Mouse (Mus musculus): Measurements from ENCODE around the gene Mymk. TPM values are rescaled to one million over a fixed set of nuclear protein-coding genes. Genes with fewer than 3 reads are reported as not detected.

Mymk gene
- polyA plus RNA-seq (2015; fragmentation: Nextera tagmentation; extraction: Ambion mirVana): not detected in 2 replicates

DNA sequence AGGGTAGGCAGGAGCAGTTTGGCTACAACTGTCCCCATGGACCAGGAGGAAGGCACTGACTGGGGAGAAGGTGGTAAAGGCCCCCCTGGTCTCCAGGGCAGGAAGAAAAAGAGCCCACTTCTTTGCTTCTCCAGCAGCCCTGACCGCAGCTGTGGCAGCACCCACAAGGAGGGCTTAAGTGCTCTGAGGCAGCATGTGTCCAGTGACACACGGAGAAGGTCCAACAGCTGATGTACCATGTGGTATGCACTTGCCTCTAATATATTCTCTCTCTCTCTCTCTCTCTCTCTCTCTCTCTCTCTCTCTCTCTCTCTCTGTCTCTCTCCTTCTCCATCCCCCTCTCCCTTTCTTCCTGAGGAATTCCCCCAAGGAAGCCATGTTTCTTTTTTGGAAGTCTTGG, at the start of gene Mymk:
Gene Mymk, minus strand, starts transcription at position 202 of the 400 bp plus-strand sequence.
- 76% methylated on average over 2 of the region's 2 CpGs for WGBS
- Histone ChIP-seq H3K36me3 (no peaks in the 10 kb centered on the region), H3K27ac (no peak within 1 kb of the TSS), H3K4me3 (replicated peaks) (no peak within 1 kb of the TSS), H3K27me3 (no peaks in the 10 kb centered on the region), H3K9me3 (no peaks in the 10 kb centered on the region), H3K9ac (replicated peaks) (no peak within 1 kb of the TSS), H3K4me1 (replicated peaks) (peaks cover 8% of the 10 kb centered on the region; the same call in 1 of the 2 replicates), H3K4me2 (replicated peaks) (no peak within 1 kb of the TSS)
- no peak for ATAC-seq

DNA sequence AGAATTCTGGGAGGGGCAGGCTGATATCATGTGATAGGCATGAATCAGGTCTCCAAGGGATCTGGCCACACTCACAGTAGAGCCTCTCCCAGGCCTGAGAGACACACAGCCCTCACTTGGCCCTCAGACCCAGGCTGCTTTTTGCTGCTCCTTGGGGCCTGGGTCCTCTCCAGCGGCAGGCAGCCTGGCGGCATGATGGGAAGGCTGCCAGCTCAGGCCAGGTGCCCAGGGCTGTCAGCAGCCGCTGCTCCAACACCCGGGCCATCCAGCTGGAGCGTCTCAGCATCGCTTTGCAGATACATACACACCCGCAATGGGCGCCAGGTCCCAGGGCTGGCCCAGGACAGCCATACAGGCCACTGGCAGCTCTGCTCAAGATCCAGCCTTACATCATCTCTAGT, 48.3 kb upstream of the Mymk start:
- Histone ChIP-seq H3K9ac (replicated peaks) (no peak overlapping the region), H3K27ac (no peak overlapping the region), H3K36me3 (no peaks in the 10 kb centered on the region), H3K4me2 (replicated peaks) (no peak overlapping the region), H3K9me3 (no peaks in the 10 kb centered on the region), H3K27me3 (no peaks in the 10 kb centered on the region), H3K4me3 (replicated peaks) (no peak overlapping the region), H3K4me1 (replicated peaks) (peaks cover 26% of the 10 kb centered on the region)
- WGBS: 81% methylated on average over 8 of the region's 8 CpGs
- ATAC-seq: no peak

DNA sequence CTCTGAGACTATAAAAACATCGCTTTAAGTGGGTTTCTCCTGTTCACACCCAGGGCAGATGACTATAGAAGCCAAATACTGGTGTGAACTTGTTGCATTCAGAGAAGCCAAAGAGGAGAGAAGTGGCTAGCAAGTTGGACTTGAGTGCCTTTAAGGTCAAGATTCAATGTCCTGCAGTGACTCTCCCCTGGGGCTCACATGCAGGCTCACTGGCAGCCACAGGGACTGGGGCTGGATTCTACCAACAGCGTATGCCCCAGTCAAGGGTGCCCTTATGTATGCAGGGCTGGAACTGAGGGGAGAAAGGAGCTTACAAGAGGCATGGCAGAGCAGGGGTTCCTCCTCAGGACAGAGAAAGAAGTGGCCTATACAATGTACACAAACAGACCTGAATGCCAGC, 47.8 kb upstream of the Mymk start:
- H3K9me3 ChIP-seq: no peaks in the 10 kb centered on the region
- WGBS: 82% methylated on average over 2 of the region's 2 CpGs
- ATAC-seq: no peak
- no peak overlapping the region for H3K27ac ChIP-seq
- H3K36me3 ChIP-seq: no peaks in the 10 kb centered on the region
- H3K27me3 ChIP-seq: no peaks in the 10 kb centered on the region
- no peak overlapping the region for H3K4me2 ChIP-seq (replicated peaks)
- H3K4me3 ChIP-seq (replicated peaks): no peak overlapping the region
- H3K9ac ChIP-seq (replicated peaks): no peak overlapping the region
- H3K4me1 ChIP-seq (replicated peaks): peaks cover 26% of the 10 kb centered on the region

DNA sequence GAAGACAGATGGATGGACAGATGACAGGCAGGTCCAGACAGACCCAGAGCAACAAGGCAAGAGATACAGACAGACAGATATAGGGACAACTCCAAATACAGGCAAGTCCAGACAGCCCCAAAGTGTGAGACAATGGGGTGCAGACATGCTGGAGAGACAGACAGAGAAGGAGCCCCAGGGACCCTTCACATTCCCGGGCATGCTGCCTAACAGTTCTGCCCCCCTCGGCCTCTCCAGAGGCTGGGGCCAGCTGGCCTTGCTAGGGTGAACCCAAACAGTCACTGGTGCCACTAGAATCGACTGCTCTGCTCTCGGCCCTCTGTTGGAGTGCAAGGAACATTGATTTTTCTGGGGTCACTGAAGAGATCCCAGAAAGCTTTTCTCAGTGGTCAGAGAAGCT, 46.5 kb upstream of the Mymk start:
- H3K27ac ChIP-seq: no peak overlapping the region
- H3K36me3 ChIP-seq: no peaks in the 10 kb centered on the region
- no peak overlapping the region for H3K9ac ChIP-seq (replicated peaks)
- H3K4me1 ChIP-seq (replicated peaks): peaks cover 26% of the 10 kb centered on the region
- no peak overlapping the region for H3K4me2 ChIP-seq (replicated peaks)
- no peak for ATAC-seq
- 74% methylated on average over 4 of the region's 4 CpGs for WGBS
- no peaks in the 10 kb centered on the region for H3K27me3 ChIP-seq
- H3K9me3 ChIP-seq: no peaks in the 10 kb centered on the region
- H3K4me3 ChIP-seq (replicated peaks): no peak overlapping the region

DNA sequence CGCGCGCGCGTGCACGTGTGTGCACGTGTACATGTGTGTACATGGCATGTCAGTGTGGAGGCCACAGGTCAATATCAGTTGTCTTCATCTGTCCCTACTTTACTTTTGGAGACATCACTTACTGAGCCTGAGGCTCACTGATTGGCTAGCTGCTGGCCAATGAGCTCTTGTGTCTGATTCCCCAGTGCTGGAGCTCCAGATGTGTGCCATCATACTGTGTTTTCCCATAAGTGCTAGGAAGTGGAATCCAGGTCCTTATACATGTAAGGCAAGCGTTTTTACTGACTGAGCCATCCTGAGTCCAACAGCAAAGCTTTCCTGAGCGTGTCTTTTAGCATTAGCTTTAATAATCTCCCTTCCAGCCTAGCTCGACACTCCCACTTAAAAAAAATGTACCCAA, 42.2 kb upstream of the Mymk start:
- Histone ChIP-seq H3K4me2 (replicated peaks) (no peak overlapping the region), H3K4me1 (replicated peaks) (no peaks in the 10 kb centered on the region), H3K27ac (no peak overlapping the region), H3K27me3 (no peaks in the 10 kb centered on the region), H3K9me3 (no peaks in the 10 kb centered on the region), H3K9ac (replicated peaks) (no peak overlapping the region), H3K4me3 (replicated peaks) (no peak overlapping the region), H3K36me3 (no peaks in the 10 kb centered on the region)
- ATAC-seq: no peak
- WGBS: 90% methylated on average over 10 of the region's 10 CpGs

DNA sequence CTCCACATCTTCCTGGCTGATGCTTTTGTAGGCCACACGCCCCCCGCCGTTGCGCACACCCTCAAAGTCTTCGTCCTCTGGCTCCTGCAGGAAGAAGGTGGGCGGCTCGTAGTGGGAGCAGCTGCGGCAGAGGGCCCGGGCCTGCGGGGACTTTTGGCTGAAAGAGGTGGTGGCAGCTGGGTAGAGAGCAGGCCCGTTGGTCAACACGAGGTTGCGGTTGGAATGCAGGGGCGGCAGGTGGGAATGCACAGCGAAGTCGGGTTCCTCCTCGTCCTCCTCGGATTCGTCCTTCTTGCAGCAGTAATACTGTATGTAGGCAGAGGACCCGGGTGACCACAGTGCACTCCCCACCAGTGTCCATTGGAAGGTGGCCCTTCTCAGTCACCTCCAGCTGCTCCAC, 40.6 kb upstream of the Mymk start:
- no peak overlapping the region for H3K4me2 ChIP-seq (replicated peaks)
- H3K36me3 ChIP-seq: no peaks in the 10 kb centered on the region
- H3K4me3 ChIP-seq (replicated peaks): no peak overlapping the region
- ATAC-seq: no peak
- H3K9ac ChIP-seq (replicated peaks): no peak overlapping the region
- WGBS: 75% methylated on average over 20 of the region's 20 CpGs
- no peaks in the 10 kb centered on the region for H3K27me3 ChIP-seq
- H3K4me1 ChIP-seq (replicated peaks): no peaks in the 10 kb centered on the region
- H3K9me3 ChIP-seq: no peaks in the 10 kb centered on the region
- no peak overlapping the region for H3K27ac ChIP-seq

DNA sequence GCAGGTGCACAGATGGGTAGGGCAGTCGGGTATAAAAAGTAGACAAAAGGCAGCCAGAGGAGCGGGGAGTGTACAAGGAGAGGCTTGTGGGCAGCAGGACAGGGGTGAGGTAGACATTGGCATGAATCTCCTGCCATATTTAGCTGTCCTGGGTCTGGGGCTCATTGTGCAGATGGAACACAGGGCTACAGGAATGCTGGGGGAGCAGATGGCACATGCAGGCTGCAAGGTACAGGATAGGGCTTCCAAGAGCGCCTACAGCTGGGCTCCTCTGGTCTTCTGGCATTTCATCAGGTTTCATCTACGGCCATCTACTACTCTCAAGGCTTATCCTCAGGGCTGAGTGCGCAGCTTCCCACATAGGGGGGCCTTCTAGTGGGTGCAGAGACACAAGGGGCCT, 37.1 kb upstream of the Mymk start:
- no peaks in the 10 kb centered on the region for H3K36me3 ChIP-seq
- H3K9ac ChIP-seq (replicated peaks): no peak overlapping the region
- H3K4me2 ChIP-seq (replicated peaks): no peak overlapping the region
- H3K27me3 ChIP-seq: no peaks in the 10 kb centered on the region
- peaks cover 6% of the 10 kb centered on the region for H3K4me1 ChIP-seq (replicated peaks)
- H3K4me3 ChIP-seq (replicated peaks): no peak overlapping the region
- ATAC-seq: no peak
- WGBS: 78% methylated on average over 5 of the region's 5 CpGs
- H3K27ac ChIP-seq: no peak overlapping the region
- no peaks in the 10 kb centered on the region for H3K9me3 ChIP-seq

DNA sequence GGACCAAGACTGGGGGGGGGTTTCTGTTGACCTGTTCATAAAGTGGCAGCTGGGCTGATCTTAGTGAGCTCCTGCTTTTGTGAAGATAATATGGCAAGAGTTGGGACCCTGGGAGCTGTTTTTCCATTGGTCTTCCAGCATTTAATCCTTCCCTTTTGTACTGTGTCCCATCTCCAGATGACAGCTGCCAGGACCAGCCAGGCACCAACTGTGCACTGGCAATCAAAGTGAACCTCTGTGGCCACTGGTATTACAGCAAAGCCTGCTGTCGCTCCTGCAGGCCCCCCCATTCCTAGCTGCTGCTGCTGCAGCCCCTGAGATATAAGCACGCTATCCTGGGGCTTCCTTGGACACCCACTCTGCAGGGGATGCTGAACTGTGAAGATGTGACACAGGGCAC, 36.2 kb upstream of the Mymk start:
- H3K9ac ChIP-seq (replicated peaks): no peak overlapping the region
- no peak for ATAC-seq
- no peak overlapping the region for H3K4me3 ChIP-seq (replicated peaks)
- H3K9me3 ChIP-seq: no peaks in the 10 kb centered on the region
- H3K27me3 ChIP-seq: no peaks in the 10 kb centered on the region
- H3K36me3 ChIP-seq: no peaks in the 10 kb centered on the region
- H3K27ac ChIP-seq: no peak overlapping the region
- peaks cover 11% of the 10 kb centered on the region for H3K4me1 ChIP-seq (replicated peaks)
- 53% methylated on average over 2 of the region's 2 CpGs for WGBS
- no peak overlapping the region for H3K4me2 ChIP-seq (replicated peaks)

DNA sequence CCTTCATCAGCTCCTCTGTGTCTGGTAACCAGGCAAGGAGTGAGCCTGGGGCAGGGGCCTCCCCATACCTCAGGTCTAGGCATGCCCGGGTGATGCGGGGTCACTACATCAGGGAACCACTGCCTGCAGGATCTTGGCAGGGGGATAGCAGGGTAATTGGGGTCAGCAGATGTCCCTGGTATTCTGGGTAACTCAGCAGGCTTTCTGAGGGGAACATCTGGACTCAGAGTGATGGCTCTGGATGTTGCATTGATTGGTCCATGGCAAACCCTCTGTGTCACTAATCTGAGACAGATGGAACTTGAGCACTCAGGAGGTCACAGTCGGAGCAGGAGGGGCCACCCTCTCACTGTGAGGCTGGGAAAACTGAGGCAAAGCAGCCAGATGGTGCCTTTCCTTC, 34.8 kb upstream of the Mymk start:
- whole genome bisulfite sequencing: 62% methylated on average over 3 of the region's 3 CpGs
- ATAC-seq: no peak

DNA sequence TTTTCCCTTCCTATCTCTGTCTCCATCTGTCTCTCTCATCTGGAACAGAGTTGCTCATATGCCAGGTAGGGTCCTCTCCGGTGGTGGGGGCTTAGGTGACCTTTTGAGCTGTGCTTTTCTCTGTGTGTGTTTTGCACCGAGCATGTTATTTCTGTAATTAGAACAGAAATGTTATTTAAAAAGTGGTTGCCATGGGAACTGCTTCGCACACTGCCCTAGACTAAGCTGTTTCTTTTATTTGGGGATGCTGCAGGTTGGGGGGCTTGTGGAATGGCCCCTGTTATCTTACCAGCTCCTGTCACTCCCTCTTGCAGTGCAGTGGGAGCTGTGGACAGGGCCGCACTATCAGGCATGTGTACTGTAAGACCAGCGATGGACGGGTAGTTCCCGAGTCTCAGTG, 31.6 kb upstream of the Mymk start:
- Histone ChIP-seq H3K4me1 (replicated peaks) (peaks cover 11% of the 10 kb centered on the region), H3K27ac (no peak overlapping the region)

More for the DNA sequence above, 34.8 kb upstream of the Mymk start:
- Histone ChIP-seq H3K27me3 (no peaks in the 10 kb centered on the region), H3K4me3 (replicated peaks) (no peak overlapping the region), H3K4me1 (replicated peaks) (peaks cover 11% of the 10 kb centered on the region), H3K4me2 (replicated peaks) (no peak overlapping the region), H3K9me3 (no peaks in the 10 kb centered on the region), H3K27ac (no peak overlapping the region), H3K36me3 (no peaks in the 10 kb centered on the region), H3K9ac (replicated peaks) (no peak overlapping the region)

DNA sequence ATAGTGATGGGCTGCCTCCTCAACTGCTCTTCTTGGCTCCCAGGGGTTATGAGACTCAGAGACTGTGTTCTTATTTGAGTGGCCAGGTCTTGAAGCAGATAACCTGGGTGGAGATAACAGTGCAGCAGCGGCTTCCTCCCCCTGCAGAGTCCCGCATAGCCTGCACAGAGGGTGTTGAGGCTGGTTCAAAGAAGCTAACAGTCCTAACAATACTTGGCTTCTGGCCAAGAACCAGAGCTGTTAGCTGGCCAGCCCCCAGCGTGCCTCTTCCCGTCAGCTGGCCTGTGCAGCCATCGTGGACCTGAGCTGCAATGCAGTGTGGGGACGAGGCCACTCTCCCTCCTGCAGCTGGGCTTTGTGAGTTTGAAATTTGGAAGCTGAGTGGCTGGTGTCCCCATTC, 25.8 kb upstream of the Mymk start:
- H3K4me3 ChIP-seq (replicated peaks): no peak overlapping the region
- H3K9me3 ChIP-seq: no peaks in the 10 kb centered on the region
- no peak overlapping the region for H3K4me2 ChIP-seq (replicated peaks)
- ATAC-seq: peak; percentile 75
- no peaks in the 10 kb centered on the region for H3K36me3 ChIP-seq
- H3K27ac ChIP-seq: peak overlapping the region; percentile 35; the same call in 1 of the 2 replicates
- H3K4me1 ChIP-seq (replicated peaks): peaks cover 18% of the 10 kb centered on the region
- H3K27me3 ChIP-seq: no peaks in the 10 kb centered on the region
- 26% methylated on average over 6 of the region's 6 CpGs for WGBS
- no peak overlapping the region for H3K9ac ChIP-seq (replicated peaks)

More for the DNA sequence above, 31.6 kb upstream of the Mymk start:
- H3K4me2 ChIP-seq (replicated peaks): no peak overlapping the region
- 62% methylated on average over 7 of the region's 7 CpGs for WGBS
- 0 out of 2 replicates have a peak, but pooled peaks have one; percentile 6 for ATAC-seq
- H3K4me3 ChIP-seq (replicated peaks): no peak overlapping the region
- no peak overlapping the region for H3K9ac ChIP-seq (replicated peaks)
- H3K36me3 ChIP-seq: no peaks in the 10 kb centered on the region
- H3K27me3 ChIP-seq: no peaks in the 10 kb centered on the region
- H3K9me3 ChIP-seq: no peaks in the 10 kb centered on the region

DNA sequence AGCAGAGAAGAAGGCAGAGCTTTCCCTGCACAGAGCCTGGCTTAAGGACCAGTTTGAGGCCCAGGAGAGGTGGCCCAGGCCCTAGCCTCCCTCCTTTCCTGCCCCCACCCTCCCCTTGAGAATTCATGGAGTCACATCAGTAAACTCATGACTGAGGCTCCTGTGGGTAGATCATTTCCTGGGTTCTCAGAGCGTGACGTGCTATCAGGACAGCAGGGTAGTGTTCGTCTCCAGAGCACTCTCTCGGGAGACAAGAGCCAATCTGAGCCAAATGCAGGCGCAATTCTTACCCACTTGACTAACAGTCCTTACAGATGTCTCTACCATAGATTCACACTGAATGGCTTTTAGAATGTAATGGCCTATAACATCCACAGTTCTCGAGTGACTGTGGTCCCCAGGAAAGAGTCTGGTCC, 25.3 kb upstream of the Mymk start:
- 60% methylated on average over 6 of the region's 6 CpGs for WGBS
- no peaks in the 10 kb centered on the region for H3K36me3 ChIP-seq
- H3K4me1 ChIP-seq (replicated peaks): peaks cover 18% of the 10 kb centered on the region
- no peak overlapping the region for H3K4me2 ChIP-seq (replicated peaks)
- no peak overlapping the region for H3K9ac ChIP-seq (replicated peaks)
- H3K27me3 ChIP-seq: no peaks in the 10 kb centered on the region
- H3K9me3 ChIP-seq: no peaks in the 10 kb centered on the region
- ATAC-seq: 0 out of 2 replicates have a peak, but pooled peaks have one; percentile 24
- no peak overlapping the region for H3K4me3 ChIP-seq (replicated peaks)
- H3K27ac ChIP-seq: peak overlapping the region; percentile 35; the same call in 1 of the 2 replicates

DNA sequence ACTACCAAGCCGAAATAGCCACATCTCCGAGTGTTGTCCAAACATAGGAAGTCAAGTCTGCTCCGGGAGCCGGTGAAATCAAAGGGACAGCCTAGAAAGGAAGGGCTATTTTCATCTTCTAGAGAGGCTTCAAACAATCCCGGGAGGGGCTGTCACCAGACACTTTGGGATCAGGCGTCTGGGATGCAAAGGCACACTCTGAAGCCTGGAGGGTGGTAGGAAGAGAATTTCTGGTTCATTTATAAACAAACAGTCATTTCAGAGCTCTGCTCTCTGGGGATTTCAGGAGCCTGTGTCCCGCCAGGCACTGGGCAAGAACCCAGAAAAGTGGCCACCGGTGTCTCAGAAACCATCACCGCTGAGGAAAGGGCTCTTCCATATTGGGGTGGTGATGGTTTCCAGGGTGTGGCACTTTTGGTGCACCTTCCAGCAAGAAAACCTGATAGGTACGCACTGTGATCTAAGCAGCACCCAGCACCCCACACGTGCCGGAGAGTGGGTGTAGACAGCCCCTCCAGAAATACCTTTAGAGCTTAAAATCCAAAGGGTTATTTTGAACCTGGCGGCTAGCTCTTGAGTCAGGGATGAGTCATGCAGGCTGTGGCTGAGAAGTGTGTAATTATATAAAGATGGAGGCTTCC, 24.5 kb upstream of the Mymk start:
- no peak overlapping the region for H3K9ac ChIP-seq (replicated peaks)
- no peaks in the 10 kb centered on the region for H3K27me3 ChIP-seq
- no peaks in the 10 kb centered on the region for H3K9me3 ChIP-seq
- no peak overlapping the region for H3K4me2 ChIP-seq (replicated peaks)
- H3K4me1 ChIP-seq (replicated peaks): peaks cover 18% of the 10 kb centered on the region
- 81% methylated on average over 13 of the region's 13 CpGs for WGBS
- H3K27ac ChIP-seq: no peak overlapping the region
- no peak for ATAC-seq
- no peaks in the 10 kb centered on the region for H3K36me3 ChIP-seq
- no peak overlapping the region for H3K4me3 ChIP-seq (replicated peaks)

Data from midbrain, embryonic 13.5 days (tissue).